Mouse (Mus musculus): ENCODE measurements around the gene Vcp. TPM values are rescaled to one million over a fixed set of nuclear protein-coding genes. Genes with fewer than 3 reads are reported as not detected.

Gene Vcp
- polyA plus RNA-seq, 1 experiment, result 85.5 TPM

- Histone ChIP-seq H3K27me3 (ENCODE audit: control insufficient read depth, insufficient read depth, low read length) (no peaks in the 10 kb centered on the region), H3K4me3 (ENCODE audit: control insufficient read depth, low read depth, low read length) (peak overlapping the region; percentile 95), H3K27ac (ENCODE audit: control insufficient read depth, insufficient read depth, low read depth, low read length) (peak overlapping the region; percentile 83; the same call in 1 of the 2 replicates), H3K4me1 (ENCODE audit: control insufficient read depth, insufficient read depth, low read length) (peaks cover 32% of the 10 kb centered on the region), H3K36me3 (ENCODE audit: control insufficient read depth, insufficient read depth, low read length) (no peaks in the 10 kb centered on the region)
- no peak for TF ChIP-seq CTCF (IDR thresholded peaks at IDR 0.05; ENCODE audit: control insufficient read depth, insufficient read depth, insufficient replicate concordance, low read depth, low read length)
- no peak for TF ChIP-seq POLR2A (IDR thresholded peaks at IDR 0.05; ENCODE audit: control insufficient read depth, low read depth, low read length)
Measured at GRCm38 (mm10) chr4:42950065-42950558, 50.2 kb downstream of the Vcp start.

- no peaks in the 10 kb centered on the region for H3K27me3 ChIP-seq (ENCODE audit: control insufficient read depth, insufficient read depth, low read length)
- H3K27ac ChIP-seq (ENCODE audit: control insufficient read depth, insufficient read depth, low read depth, low read length), result peak within 1 kb of the TSS; percentile 83
- peaks cover 32% of the 10 kb centered on the region for H3K4me1 ChIP-seq (ENCODE audit: control insufficient read depth, insufficient read depth, low read length)
- peak within 1 kb of the TSS; percentile 95 for H3K4me3 ChIP-seq (ENCODE audit: control insufficient read depth, low read depth, low read length)
- no peaks in the 10 kb centered on the region for H3K36me3 ChIP-seq (ENCODE audit: control insufficient read depth, insufficient read depth, low read length)
- TF ChIP-seq POLR2A (IDR thresholded peaks at IDR 0.05; ENCODE audit: control insufficient read depth, low read depth, low read length), result peak; percentile 58; the same call in 1 of the 2 replicates
- TF ChIP-seq CTCF (IDR thresholded peaks at IDR 0.05; ENCODE audit: control insufficient read depth, insufficient read depth, insufficient replicate concordance, low read depth, low read length), result no peak
Measured at GRCm38 (mm10) chr4:42949676-42950051, 50.6 kb downstream of the Vcp start, which contains the start of gene Dnajb5. Gene Dnajb5, plus strand, starts transcription at chr4:42949814.

- H3K36me3 ChIP-seq (ENCODE audit: control insufficient read depth, insufficient read depth, low read length), result no peaks in the 10 kb centered on the region
- H3K4me3 ChIP-seq (ENCODE audit: control insufficient read depth, low read depth, low read length), result peak overlapping the region; percentile 95
- peak overlapping the region; percentile 66 for H3K27ac ChIP-seq (ENCODE audit: control insufficient read depth, insufficient read depth, low read depth, low read length)
- TF ChIP-seq POLR2A (IDR thresholded peaks at IDR 0.05; ENCODE audit: control insufficient read depth, low read depth, low read length) (no peak), CTCF (IDR thresholded peaks at IDR 0.05; ENCODE audit: control insufficient read depth, insufficient read depth, insufficient replicate concordance, low read depth, low read length) (no peak)
- H3K27me3 ChIP-seq (ENCODE audit: control insufficient read depth, insufficient read depth, low read length), result no peaks in the 10 kb centered on the region
- peaks cover 32% of the 10 kb centered on the region for H3K4me1 ChIP-seq (ENCODE audit: control insufficient read depth, insufficient read depth, low read length)
Measured at GRCm38 (mm10) chr4:42949051-42949675, 51.1 kb downstream of the Vcp start.

- H3K27me3 ChIP-seq (ENCODE audit: control insufficient read depth, insufficient read depth, low read length), result no peaks in the 10 kb centered on the region
- no peak overlapping the region for H3K27ac ChIP-seq (ENCODE audit: control insufficient read depth, insufficient read depth, low read depth, low read length)
- H3K36me3 ChIP-seq (ENCODE audit: control insufficient read depth, insufficient read depth, low read length), result no peaks in the 10 kb centered on the region
- TF ChIP-seq CTCF (IDR thresholded peaks at IDR 0.05; ENCODE audit: control insufficient read depth, insufficient read depth, insufficient replicate concordance, low read depth, low read length) (no peak), POLR2A (IDR thresholded peaks at IDR 0.05; ENCODE audit: control insufficient read depth, low read depth, low read length) (no peak)
- H3K4me3 ChIP-seq (ENCODE audit: control insufficient read depth, low read depth, low read length), result no peak overlapping the region
- peaks cover 28% of the 10 kb centered on the region for H3K4me1 ChIP-seq (ENCODE audit: control insufficient read depth, insufficient read depth, low read length)
Measured at GRCm38 (mm10) chr4:42948527-42948926, 51.8 kb downstream of the Vcp start.

- Histone ChIP-seq H3K36me3 (ENCODE audit: control insufficient read depth, insufficient read depth, low read length) (no peaks in the 10 kb centered on the region), H3K27me3 (ENCODE audit: control insufficient read depth, insufficient read depth, low read length) (no peaks in the 10 kb centered on the region), H3K27ac (ENCODE audit: control insufficient read depth, insufficient read depth, low read depth, low read length) (no peak overlapping the region), H3K4me1 (ENCODE audit: control insufficient read depth, insufficient read depth, low read length) (peaks cover 23% of the 10 kb centered on the region), H3K4me3 (ENCODE audit: control insufficient read depth, low read depth, low read length) (no peak overlapping the region)
- TF ChIP-seq POLR2A (IDR thresholded peaks at IDR 0.05; ENCODE audit: control insufficient read depth, low read depth, low read length) (no peak), CTCF (IDR thresholded peaks at IDR 0.05; ENCODE audit: control insufficient read depth, insufficient read depth, insufficient replicate concordance, low read depth, low read length) (no peak)
Measured at GRCm38 (mm10) chr4:42946733-42947290, 53.5 kb downstream of the Vcp start.

GRCm38 (mm10) chr4:42945952-42946351, 54.4 kb downstream of the Vcp start:
- Histone ChIP-seq H3K27ac (ENCODE audit: control insufficient read depth, insufficient read depth, low read depth, low read length) (no peak overlapping the region), H3K27me3 (ENCODE audit: control insufficient read depth, insufficient read depth, low read length) (no peaks in the 10 kb centered on the region), H3K36me3 (ENCODE audit: control insufficient read depth, insufficient read depth, low read length) (no peaks in the 10 kb centered on the region), H3K4me1 (ENCODE audit: control insufficient read depth, insufficient read depth, low read length) (peaks cover 23% of the 10 kb centered on the region), H3K4me3 (ENCODE audit: control insufficient read depth, low read depth, low read length) (no peak overlapping the region)
- TF ChIP-seq POLR2A (IDR thresholded peaks at IDR 0.05; ENCODE audit: control insufficient read depth, low read depth, low read length) (no peak), CTCF (IDR thresholded peaks at IDR 0.05; ENCODE audit: control insufficient read depth, insufficient read depth, insufficient replicate concordance, low read depth, low read length) (no peak)

- Histone ChIP-seq H3K27me3 (ENCODE audit: control insufficient read depth, insufficient read depth, low read length) (no peaks in the 10 kb centered on the region), H3K36me3 (ENCODE audit: control insufficient read depth, insufficient read depth, low read length) (no peaks in the 10 kb centered on the region), H3K27ac (ENCODE audit: control insufficient read depth, insufficient read depth, low read depth, low read length) (no peak overlapping the region), H3K4me1 (ENCODE audit: control insufficient read depth, insufficient read depth, low read length) (peaks cover 20% of the 10 kb centered on the region), H3K4me3 (ENCODE audit: control insufficient read depth, low read depth, low read length) (no peak overlapping the region)
- no peak for TF ChIP-seq CTCF (IDR thresholded peaks at IDR 0.05; ENCODE audit: control insufficient read depth, insufficient read depth, insufficient replicate concordance, low read depth, low read length)
Measured at GRCm38 (mm10) chr4:42945445-42945844, 54.9 kb downstream of the Vcp start.
